Mouse (Mus musculus) neural tube, embryonic 12.5 days (tissue): ENCODE results near the gene Mcrip1. TPM values are rescaled to one million over a fixed set of nuclear protein-coding genes. Genes with fewer than 3 reads are reported as not detected.
A peak's percentile ranks its signal among the peaks of the same experiment; 100 is the strongest.
"Not testable (repeated sequence)": the region's sequence is repeated elsewhere in the genome, so short reads cannot be mapped to it uniquely, and the experiment has no call there.

Source experiments
- ATAC-seq: fragments of 200-750 bp; cut with Nextera tagmentation; 2 replicates; pipeline ENCODE4 v1.8.0; 2017; ENCODE audit warnings: low read depth, mild to moderate bottlenecking, moderate TSS enrichment, moderate library complexity; ENCODE audit not compliant: low FRiP score
- H3K27ac ChIP-seq: fragments of 300-500 bp; sonication (generic); 2 replicates; pipeline ENCODE4 v1.5.1; 2016
- H3K27me3 ChIP-seq: fragments of 300-500 bp; sonication (generic); replicated peaks from 2 replicates; pipeline ENCODE4 v1.6.1; 2016; ENCODE audit warnings: mild to moderate bottlenecking
- H3K36me3 ChIP-seq: fragments of 300-500 bp; sonication (generic); 2 replicates; pipeline ENCODE4 v1.6.1; 2016; ENCODE audit warnings: mild to moderate bottlenecking
- H3K4me1 ChIP-seq: fragments of 300-500 bp; sonication (generic); 2 replicates; pipeline ENCODE4 v1.6.1; 2016
- H3K4me2 ChIP-seq: fragments of 300-500 bp; sonication (generic); replicated peaks from 2 replicates; pipeline ENCODE4 v1.6.1; 2016; ENCODE audit warnings: mild to moderate bottlenecking
- H3K4me3 ChIP-seq: fragments of 300-500 bp; sonication (generic); 2 replicates; pipeline ENCODE4 v1.5.1; 2016
- H3K9ac ChIP-seq: fragments of 300-500 bp; sonication (generic); 2 replicates; pipeline ENCODE4 v1.6.1; 2016; ENCODE audit warnings: mild to moderate bottlenecking
- H3K9me3 ChIP-seq: fragments of 300-500 bp; sonication (generic); 2 replicates; pipeline ENCODE4 v1.6.1; 2016; ENCODE audit warnings: mild to moderate bottlenecking
- WGBS: fragments of 180-500 bp; shearing (Covaris S2); methylation state at CpG from one replicate; pipeline ENCODE4 v1.1.7; 2016; 5-methylcytosine and 5-hydroxymethylcytosine counted together
- polyA plus RNA-seq: library from polyadenylated mRNA; unstranded; fragments of >200 nt; fragmentation: Nextera tagmentation; extraction: Ambion mirVana; gene quantifications from 2 replicates; pipeline ENCODE4 v1.2.1, GENCODE M21; 2016

The Mcrip1 gene
- polyA plus RNA-seq, 1 experiment from 2014 or later: 234 TPM

DNA sequence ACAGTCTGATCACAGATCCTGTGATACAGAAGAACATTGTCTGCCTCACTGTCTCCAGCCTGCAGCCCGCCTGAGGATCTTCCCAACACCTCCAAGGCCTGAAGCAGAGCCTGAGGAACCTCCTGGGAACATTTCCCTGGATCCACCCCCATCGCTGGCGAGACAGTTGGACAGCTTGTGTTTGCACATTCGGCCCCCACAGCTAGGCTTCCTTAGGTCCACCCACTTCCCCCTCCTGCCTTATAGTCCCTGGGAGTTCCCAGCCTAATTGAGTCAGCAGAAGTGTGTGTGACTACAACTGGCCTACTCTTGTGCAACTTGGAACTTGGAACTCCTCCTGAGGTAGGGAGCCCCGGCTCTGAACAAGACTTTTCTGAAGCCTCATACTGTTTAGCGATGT, 31.5 kb downstream of the Mcrip1 start:
- Histone ChIP-seq H3K36me3 (no peaks in the 10 kb centered on the region), H3K4me2 (no peak overlapping the region), H3K9me3 (no peaks in the 10 kb centered on the region), H3K4me1 (peaks cover 3% of the 10 kb centered on the region; the same call in 1 of the 2 replicates), H3K27ac (no peak overlapping the region), H3K4me3 (no peak overlapping the region), H3K9ac (no peak overlapping the region), H3K27me3 (no peaks in the 10 kb centered on the region)
- ATAC-seq: no peak
- WGBS: 68% methylated on average over 6 of the region's 6 CpGs

DNA sequence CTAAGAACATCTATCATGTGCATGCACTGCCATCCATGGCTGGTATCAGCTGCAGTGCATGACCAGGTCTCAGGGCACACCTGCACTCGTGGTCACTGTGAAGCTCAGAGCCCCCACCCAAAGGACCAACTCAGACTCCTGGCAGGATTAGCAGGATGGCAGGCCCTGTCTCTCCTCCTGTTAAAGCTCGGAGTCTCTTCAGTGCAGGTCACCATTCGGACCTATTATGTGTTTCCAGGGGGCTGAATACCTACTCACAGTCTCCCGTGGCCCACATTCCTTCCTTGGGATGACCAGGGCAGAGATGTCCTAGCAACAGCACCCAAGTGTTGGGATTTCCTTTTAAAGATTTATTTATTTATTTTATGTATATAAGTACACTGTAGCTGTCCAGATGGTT, 32.4 kb downstream of the Mcrip1 start:
- 86% methylated on average over 4 of the region's 4 CpGs for WGBS
- no peaks in the 10 kb centered on the region for H3K9me3 ChIP-seq
- H3K27me3 ChIP-seq: no peaks in the 10 kb centered on the region
- no peak for ATAC-seq
- H3K4me2 ChIP-seq: no peak overlapping the region
- H3K4me3 ChIP-seq: no peak overlapping the region
- H3K36me3 ChIP-seq: no peaks in the 10 kb centered on the region
- no peak overlapping the region for H3K27ac ChIP-seq
- peaks cover 5% of the 10 kb centered on the region; the same call in 1 of the 2 replicates for H3K4me1 ChIP-seq
- no peak overlapping the region for H3K9ac ChIP-seq

DNA sequence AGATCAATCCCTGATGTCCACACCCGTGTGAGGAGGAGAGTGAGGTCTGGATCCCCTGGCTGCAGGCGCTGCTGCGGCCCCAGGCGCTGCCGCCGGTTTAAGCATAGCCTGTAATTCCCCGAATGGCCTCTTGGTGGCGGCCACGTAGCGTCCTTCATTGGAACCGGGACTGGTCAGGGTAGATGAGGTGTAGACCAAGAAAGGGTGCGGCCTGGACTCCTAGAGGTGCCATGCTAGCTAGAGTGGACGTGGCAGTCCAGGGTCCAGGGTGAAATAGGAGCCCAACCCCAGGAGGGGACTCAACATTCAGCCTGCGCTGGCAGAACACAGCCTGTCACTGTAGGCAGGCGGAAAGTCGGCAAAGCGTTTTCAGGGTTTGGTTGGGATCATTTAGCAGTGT, 33.9 kb downstream of the Mcrip1 start:
- Histone ChIP-seq H3K4me1 (peaks cover 6% of the 10 kb centered on the region), H3K9ac (no peak overlapping the region), H3K27me3 (no peaks in the 10 kb centered on the region), H3K27ac (no peak overlapping the region), H3K4me2 (no peak overlapping the region), H3K36me3 (no peaks in the 10 kb centered on the region), H3K4me3 (no peak overlapping the region), H3K9me3 (no peaks in the 10 kb centered on the region)
- ATAC-seq: peak; percentile 48; the same call in 1 of the 2 replicates
- 19% methylated on average over 17 of the region's 17 CpGs for WGBS

DNA sequence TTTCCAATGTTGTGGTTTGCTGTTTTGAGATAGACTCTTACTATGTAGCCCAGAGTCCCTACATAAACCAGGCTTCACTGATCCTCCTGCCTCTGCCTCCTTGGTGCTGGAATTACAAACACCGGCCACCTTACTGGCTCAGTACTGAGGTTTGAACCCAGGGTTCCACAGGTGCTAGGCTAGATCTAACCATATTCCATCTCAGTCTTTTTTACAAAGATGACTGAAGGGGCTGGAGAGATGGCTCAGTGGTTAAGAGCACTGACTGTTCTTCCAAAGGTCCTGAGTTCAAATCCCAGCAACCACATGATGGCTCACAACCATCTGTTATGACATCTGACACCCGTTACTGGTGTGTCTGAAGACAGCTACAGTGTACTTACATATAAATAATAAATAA, 35.3 kb downstream of the Mcrip1 start:
- not testable (repeated sequence) for H3K36me3 ChIP-seq, H3K27ac ChIP-seq, H3K9me3 ChIP-seq, H3K9ac ChIP-seq, ATAC-seq, H3K4me2 ChIP-seq, H3K4me1 ChIP-seq, H3K4me3 ChIP-seq, H3K27me3 ChIP-seq
- WGBS: 93% methylated on average over 2 of the region's 2 CpGs

DNA sequence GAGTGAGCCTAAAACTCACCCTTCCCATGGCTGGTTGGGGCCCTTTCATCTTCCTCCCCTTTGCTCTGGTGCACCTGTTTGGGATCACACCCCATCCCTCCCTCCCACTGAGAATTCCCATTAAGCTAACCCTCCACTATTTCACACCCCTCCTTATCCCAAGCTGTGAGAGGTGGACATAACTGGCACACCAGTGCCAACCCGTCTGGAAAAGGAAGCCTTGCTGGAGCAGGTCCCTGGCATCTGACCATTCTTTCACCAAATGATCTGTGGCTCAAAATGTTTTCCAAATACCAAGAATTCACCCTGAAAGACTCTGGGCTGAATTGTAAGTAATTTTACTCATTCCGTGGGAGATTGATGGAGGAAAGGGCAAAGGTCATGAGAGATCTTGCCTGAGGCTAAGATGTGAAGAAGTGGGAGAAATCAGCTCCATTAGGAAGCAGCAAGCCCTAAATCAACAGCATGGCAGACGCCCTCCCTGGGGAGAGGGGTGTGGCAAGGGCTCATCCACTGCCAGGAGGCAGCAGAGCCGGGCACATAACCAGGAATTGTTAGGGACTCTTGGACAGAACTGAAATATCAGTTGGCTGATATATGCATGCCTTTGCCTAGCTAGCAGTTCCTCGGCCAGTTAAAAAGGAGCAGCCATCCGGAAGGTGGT, 36.6 kb downstream of the Mcrip1 start:
- 25% methylated on average over 6 of the region's 6 CpGs for WGBS
- no peak overlapping the region for H3K4me3 ChIP-seq
- H3K9me3 ChIP-seq: no peaks in the 10 kb centered on the region
- peaks cover 9% of the 10 kb centered on the region for H3K4me1 ChIP-seq
- no peak for ATAC-seq
- H3K9ac ChIP-seq: no peak overlapping the region
- H3K27me3 ChIP-seq: no peaks in the 10 kb centered on the region
- H3K36me3 ChIP-seq: no peaks in the 10 kb centered on the region
- no peak overlapping the region for H3K4me2 ChIP-seq
- H3K27ac ChIP-seq: no peak overlapping the region

DNA sequence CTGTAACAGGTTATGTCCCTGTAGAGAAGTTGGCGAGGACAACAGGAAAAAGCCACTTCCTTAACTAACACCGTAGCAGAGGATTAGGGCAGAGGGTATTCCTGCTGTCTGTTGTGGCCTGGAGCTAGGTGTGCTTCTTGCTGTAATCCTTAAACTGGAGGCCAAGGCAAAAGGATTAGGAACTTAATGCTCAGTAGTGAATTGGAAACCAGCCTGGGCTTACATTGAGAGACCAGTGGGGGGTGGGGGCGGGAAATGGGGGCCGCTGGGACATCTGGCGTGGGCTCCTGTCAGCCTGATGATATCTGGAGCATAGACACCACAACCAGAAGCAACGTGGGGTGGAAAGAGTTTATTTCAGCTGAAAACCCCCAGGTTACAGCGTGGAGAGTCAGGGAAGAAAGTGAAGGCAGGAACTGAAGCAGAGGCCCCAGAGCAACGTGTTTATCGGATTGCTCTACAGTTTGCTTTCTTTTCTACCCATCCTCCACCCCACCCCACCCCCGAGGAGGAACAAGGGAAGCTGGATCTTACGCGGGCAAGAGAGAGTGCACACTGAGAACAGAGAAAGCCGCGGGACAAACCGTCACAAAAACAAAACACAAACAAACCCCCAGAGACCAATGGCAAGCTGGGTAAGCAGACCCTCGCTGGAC, 39.0 kb downstream of the Mcrip1 start:
- Histone ChIP-seq H3K9ac (0 out of 2 replicates have a peak overlapping the region, but pooled peaks have one; percentile 8), H3K27ac (no peak overlapping the region), H3K9me3 (no peaks in the 10 kb centered on the region), H3K4me1 (peaks cover 9% of the 10 kb centered on the region), H3K27me3 (no peaks in the 10 kb centered on the region), H3K4me2 (peak overlapping the region; percentile 49), H3K36me3 (no peaks in the 10 kb centered on the region), H3K4me3 (0 out of 2 replicates have a peak overlapping the region, but pooled peaks have one; percentile 9)
- WGBS: 14% methylated on average over 16 of the region's 16 CpGs
- no peak for ATAC-seq

DNA sequence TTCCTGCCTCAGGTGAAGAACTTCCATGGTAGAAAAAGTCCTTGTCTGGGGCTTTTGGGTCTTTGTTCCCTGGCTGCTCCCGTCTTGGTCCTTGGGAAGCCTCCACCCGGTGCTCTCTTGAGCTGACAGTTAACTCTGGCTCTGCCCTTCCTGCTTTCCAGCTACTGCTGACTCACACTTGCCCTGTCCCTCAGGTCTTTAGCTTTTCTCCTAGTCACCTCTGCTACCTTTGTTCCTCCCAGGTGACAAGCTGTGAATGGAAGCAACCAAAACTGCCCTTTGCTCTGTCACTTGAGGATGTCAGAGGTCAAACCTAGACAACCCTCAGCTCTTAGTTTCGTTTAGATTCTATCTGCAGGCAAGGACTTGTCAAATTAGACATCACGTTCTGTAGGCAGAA, 39.6 kb downstream of the Mcrip1 start:
- Histone ChIP-seq H3K4me2 (no peak overlapping the region), H3K9ac (no peak overlapping the region)
- no peak for ATAC-seq

DNA sequence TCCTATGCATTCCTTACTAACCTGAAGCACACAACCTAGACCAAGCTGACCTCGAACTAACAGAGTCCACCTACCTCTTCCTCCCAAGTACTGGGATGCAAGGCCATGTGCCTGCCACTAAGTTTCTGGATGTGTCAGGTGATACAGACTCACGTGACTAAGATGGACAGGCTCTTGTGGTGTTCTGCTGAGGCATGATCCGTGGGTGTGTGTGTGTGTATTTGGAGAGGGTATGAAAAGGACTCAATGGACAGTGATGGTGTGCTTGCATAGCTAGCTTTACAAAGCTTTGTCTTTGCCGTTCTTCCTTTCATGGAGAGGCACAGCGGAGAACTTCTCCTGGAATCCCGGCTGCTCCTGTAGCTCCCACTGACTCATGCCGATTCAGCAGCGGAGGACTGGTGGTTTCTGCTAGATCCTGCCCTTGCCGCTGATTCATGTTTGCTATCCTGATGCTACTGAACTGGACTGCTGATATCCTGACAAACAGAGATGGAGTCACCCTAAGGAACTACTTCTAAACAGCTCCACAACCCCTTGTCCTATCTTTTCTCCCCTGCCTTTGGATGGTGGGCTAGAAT, 41.1 kb downstream of the Mcrip1 start:
- ATAC-seq: no peak
- WGBS: 89% methylated on average over 9 of the region's 9 CpGs
- H3K27me3 ChIP-seq: no peaks in the 10 kb centered on the region

More for the DNA sequence above, 39.6 kb downstream of the Mcrip1 start:
- Histone ChIP-seq H3K27me3 (no peaks in the 10 kb centered on the region), H3K4me3 (no peak overlapping the region), H3K4me1 (peaks cover 9% of the 10 kb centered on the region), H3K27ac (no peak overlapping the region), H3K36me3 (no peaks in the 10 kb centered on the region), H3K9me3 (no peaks in the 10 kb centered on the region)
- WGBS: 56% methylated on average over 4 of the region's 4 CpGs

DNA sequence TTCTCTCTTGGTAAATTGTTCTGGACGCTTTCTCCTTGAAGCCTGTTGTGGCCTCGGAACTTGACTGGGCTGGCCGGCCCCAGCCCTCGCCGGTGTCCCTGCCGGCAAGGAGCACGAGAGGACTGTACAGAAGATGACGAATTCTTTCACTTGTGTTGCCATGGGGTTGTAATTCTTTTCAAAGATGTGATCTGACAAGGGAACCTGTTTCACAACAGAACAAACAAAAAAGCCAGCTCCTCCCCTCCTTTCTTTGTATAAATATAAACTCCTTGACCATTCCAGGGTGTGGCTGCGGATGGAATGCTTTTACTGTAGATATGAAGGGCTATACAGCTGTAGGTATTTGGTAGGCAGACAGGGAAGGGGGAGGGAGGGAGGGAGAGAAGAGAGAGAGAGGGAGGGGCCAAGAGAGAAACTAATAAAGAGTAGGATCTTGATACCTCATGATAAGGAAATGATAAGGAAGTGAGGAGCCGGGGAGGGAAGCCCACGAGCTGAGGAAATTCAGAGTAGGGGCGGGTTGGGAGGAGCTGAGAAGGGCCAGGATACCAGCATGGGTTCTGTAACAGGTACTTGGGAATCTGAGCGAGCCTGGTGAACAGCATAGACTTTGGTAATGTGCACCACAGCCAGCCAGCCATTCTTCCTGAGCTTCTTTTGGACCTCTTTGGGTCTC, 41.8 kb downstream of the Mcrip1 start:
- ATAC-seq: no peak
- H3K36me3 ChIP-seq: no peaks in the 10 kb centered on the region

More for the DNA sequence above, 41.1 kb downstream of the Mcrip1 start:
- H3K4me1 ChIP-seq: peaks cover 9% of the 10 kb centered on the region
- no peaks in the 10 kb centered on the region for H3K9me3 ChIP-seq
- H3K4me2 ChIP-seq: no peak overlapping the region
- no peak overlapping the region for H3K4me3 ChIP-seq
- H3K9ac ChIP-seq: no peak overlapping the region
- no peaks in the 10 kb centered on the region for H3K36me3 ChIP-seq
- no peak overlapping the region for H3K27ac ChIP-seq

DNA sequence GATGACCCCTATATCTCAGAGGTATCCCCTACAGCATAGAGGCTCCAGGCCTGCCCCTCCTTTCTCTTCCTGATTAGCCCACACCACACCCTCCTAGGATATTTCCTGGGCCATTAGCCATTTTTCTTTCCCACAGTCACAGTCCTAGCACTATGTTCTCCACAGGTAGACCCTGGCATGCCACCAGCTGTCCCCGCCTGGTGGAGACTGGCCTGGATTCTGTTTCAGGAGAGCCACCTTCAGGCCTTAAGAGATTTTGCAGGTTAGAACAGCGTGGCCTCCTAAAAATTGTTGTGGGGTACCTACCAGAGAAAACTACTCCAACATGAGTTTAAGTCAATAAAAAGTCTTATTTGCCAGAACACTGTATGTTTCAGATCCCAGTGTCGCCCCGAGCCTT, 42.6 kb downstream of the Mcrip1 start:
- Histone ChIP-seq H3K4me1 (peaks cover 6% of the 10 kb centered on the region; the same call in 1 of the 2 replicates), H3K27me3 (no peaks in the 10 kb centered on the region), H3K9ac (no peak overlapping the region), H3K9me3 (no peaks in the 10 kb centered on the region), H3K27ac (no peak overlapping the region), H3K36me3 (no peaks in the 10 kb centered on the region), H3K4me3 (no peak overlapping the region), H3K4me2 (no peak overlapping the region)
- 54% methylated on average over 4 of the region's 4 CpGs for WGBS
- no peak for ATAC-seq

More for the DNA sequence above, 41.8 kb downstream of the Mcrip1 start:
- Histone ChIP-seq H3K9me3 (no peaks in the 10 kb centered on the region), H3K27me3 (no peaks in the 10 kb centered on the region), H3K4me1 (peaks cover 6% of the 10 kb centered on the region; the same call in 1 of the 2 replicates), H3K9ac (no peak overlapping the region), H3K4me3 (no peak overlapping the region), H3K27ac (no peak overlapping the region), H3K4me2 (no peak overlapping the region)
- WGBS: 67% methylated on average over 13 of the region's 13 CpGs

DNA sequence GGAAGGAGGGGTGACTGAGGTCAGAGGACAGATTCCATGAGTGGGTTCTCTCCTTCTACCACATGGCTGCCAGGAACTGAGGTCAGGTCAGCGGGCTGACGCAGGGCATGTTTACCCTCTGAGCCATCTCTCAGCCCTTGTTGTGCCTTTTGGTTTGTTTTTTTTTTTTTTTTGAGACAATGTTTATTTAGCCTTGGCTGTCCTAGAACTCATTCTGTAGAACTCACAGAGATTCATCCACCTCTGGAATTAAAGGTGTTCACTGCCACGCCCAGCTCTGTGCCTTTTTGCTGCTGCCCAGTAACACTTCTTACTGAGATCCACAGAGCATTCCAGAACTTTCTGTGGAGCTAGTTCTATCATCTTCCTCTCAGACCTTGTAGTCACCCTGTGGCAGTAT, 43.9 kb downstream of the Mcrip1 start:
- H3K36me3 ChIP-seq: no peaks in the 10 kb centered on the region
- no peak overlapping the region for H3K4me3 ChIP-seq
- H3K4me2 ChIP-seq: no peak overlapping the region
- H3K9ac ChIP-seq: no peak overlapping the region
- H3K27ac ChIP-seq: no peak overlapping the region
- 88% methylated on average over 3 of the region's 3 CpGs for WGBS
- H3K4me1 ChIP-seq: peaks cover 4% of the 10 kb centered on the region; the same call in 1 of the 2 replicates
- no peaks in the 10 kb centered on the region for H3K27me3 ChIP-seq
- no peak for ATAC-seq
- no peaks in the 10 kb centered on the region for H3K9me3 ChIP-seq

DNA sequence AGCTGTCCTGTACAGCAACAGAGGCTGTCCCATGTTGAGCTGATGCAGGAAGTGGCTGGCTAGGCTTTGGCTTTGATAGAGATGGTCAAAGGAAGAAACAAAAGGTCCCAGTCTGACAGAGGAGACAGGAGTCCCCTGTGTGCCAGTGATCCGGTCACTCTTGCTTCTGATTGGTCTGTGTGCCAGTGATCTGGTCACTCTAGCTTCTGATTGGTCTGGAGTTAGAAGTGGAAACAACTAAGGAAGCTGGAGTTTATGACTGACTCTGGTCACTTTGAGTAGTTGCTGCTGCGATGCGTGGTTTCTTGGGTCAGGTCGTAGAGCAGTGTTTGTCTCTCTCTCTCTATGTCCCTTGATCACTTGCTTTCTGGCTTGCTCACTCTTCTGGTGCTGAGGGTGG, 47.8 kb downstream of the Mcrip1 start:
- H3K27me3 ChIP-seq: no peaks in the 10 kb centered on the region
- no peaks in the 10 kb centered on the region for H3K9me3 ChIP-seq
- H3K36me3 ChIP-seq: peaks cover 27% of the 10 kb centered on the region
- H3K27ac ChIP-seq: no peak overlapping the region
- no peak overlapping the region for H3K9ac ChIP-seq
- WGBS: 87% methylated on average over 4 of the region's 4 CpGs
- H3K4me3 ChIP-seq: no peak overlapping the region
- H3K4me1 ChIP-seq: no peaks in the 10 kb centered on the region
- no peak overlapping the region for H3K4me2 ChIP-seq
- ATAC-seq: no peak
